Mouse (Mus musculus): ENCODE data around the gene Pik3r3.

Gene Pik3r3

DNA sequence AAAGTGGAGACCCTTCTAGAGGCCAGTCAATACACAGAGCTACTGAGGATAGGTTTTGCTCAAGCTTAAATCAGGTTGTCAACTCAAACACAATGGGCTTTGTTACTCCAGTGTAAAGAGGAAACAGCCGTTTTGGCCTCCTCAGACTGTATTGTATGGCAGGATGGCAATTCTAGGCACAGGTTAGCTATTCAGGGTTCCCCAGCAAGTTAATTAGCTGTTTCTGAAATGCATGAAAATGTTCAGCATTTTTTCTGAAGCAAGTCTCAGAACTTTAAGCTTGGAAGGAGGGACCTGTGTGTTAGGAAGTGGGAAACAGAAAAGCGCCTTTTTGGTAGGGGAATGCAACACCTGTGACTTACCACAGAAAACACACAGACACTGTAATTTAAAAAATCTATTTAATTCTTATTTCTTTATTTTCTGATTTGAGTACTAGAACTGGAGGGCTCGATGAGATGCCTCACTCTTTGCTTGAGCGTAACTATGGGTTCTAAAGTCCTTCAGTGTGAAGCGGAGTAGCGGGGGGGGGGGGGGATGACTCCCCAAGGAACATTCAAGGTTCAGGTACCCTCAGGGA, 1.3 kb upstream of the Pik3r3 start:
- DNase-seq (ENCODE audit: low read depth), result no peak

GRCm38 (mm10) chr4:116220780-116221139, 658 bp upstream of the Pik3r3 start:
- DNase-seq (ENCODE audit: low read depth), result no peak

DNA sequence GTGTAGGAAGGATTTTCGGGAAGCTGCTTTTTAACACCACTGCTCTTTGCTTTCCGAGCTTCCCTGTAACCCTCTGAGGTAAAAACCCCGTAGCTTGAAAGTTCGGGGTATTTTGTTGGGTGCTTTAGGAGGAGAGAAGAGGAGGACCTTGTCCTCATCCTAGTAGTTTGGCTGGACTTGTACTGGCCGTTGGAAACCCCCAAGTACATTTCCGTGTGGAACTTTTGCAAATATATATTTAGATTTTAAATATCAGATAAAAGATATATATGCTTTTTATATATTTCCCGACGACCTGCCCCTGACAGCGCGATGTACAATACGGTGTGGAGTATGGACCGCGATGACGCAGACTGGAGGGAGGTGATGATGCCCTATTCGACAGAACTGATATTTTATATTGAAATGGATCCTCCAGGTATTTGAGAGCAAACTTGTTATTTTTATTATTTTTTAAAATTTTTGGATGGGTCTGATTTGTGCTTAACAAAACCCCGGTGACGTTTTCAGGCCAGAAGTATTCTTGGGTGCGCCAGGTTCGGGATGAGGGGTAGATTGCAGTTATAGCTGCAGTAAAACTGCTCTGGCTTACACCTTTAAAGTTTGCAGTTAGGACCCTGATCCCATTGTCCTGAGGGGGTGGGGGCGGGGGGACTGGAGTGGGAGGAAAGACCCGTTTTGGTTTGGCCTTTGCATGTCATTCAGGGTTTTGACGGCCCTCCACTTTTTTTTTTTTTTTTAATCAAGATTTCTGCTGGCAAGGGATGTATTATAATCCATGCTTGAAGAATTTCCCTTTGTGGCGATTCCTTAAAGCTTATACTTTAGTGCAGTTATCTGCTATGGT, 801 bp downstream of the Pik3r3 start:
- DNase-seq (ENCODE audit: low read depth), result peak; percentile 45

- DNase-seq (ENCODE audit: low read depth), result peak; percentile 22
These were observed 1.4 kb downstream of the Pik3r3 start for GRCm38 (mm10) chr4:116222843-116223119.

GRCm38 (mm10) chr4:116243377-116243776, 22.0 kb downstream of the Pik3r3 start:
- DNase-seq (ENCODE audit: low read depth), result no peak

GRCm38 (mm10) chr4:116244240-116244639, 22.8 kb downstream of the Pik3r3 start:
- DNase-seq (ENCODE audit: low read depth), result no peak

DNA sequence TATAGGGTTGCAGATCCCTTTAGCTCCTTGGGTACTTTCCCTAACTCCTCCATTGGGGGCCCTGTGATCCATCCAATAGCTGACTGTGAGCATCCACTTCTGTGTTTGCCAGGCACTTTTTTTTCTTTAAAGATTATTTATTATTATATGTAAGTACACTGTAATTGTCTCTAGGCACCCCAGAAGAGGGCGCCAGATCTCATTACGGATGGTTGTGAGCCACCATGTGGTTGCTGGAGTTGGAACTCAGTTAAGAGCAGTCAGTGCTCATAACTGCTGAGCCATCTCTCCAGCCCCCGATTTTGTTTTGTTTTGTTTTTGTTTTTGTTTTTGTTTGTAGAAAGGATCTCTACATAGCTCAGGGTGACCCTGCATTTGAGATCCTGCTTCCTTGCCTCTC, 24.5 kb downstream of the Pik3r3 start:
- peak; percentile 71 for DNase-seq (ENCODE audit: low read depth)

DNA sequence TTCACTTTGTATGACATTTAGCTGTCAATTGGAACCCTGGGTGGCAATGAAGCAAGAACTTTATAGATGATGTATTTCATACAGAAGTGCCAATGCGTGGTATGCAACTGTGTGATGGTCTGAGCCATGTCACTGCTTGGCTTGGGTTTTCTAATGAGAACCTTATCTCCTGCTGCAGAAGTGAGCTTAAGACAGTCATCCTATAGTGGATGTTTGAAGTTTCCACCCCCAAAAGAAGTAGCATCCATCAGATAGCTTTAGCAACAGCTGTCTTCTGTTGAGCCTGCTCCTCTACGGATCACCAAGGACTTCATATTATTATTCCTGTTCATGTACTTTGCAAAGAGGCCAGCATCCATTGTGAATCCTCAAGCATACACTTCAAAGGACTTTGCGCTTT, 28.6 kb downstream of the Pik3r3 start:
- DNase-seq (ENCODE audit: low read depth), result no peak

DNA sequence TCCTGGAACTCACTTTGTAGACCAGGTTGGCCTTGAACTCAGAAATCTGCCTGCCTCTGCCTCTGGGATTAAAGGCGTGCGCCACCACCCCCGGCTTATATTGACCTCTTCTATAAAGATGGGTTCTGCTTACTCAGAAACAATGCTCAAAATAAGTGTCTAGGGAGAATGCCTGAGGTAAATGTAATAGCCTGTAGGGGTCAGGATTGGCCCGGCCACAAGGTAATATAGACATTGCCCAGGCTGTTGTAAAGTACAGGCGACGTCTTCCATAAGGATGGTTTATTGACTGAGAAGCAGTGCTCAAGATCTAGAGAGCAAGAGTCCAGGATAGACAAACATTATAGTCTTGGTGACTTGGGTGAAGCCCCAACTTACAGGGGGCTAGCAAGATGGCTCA, 46.8 kb downstream of the Pik3r3 start:
- DNase-seq (ENCODE audit: low read depth), result peak; percentile 36

DNA sequence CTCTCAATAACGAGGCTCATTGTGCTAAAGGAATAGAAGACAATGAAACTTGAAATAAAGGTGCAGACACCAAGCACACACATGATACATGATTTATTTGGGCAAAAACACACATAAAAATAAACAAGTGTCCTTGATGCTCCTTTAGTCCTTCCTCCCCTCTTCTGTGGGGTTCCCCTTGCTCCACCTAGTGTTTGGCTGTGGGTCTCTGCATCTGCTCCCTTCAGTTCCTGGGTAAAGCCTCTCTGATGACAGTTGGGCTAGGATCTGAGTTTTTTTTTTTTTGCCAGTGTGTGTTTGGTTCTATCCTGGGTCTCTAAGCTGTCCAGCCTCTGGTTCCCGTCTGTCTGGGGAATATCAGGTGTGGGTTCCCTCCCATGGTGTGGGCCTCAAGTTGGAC, 60.8 kb downstream of the Pik3r3 start:
- peak; percentile 26 for DNase-seq (ENCODE audit: low read depth)

DNA sequence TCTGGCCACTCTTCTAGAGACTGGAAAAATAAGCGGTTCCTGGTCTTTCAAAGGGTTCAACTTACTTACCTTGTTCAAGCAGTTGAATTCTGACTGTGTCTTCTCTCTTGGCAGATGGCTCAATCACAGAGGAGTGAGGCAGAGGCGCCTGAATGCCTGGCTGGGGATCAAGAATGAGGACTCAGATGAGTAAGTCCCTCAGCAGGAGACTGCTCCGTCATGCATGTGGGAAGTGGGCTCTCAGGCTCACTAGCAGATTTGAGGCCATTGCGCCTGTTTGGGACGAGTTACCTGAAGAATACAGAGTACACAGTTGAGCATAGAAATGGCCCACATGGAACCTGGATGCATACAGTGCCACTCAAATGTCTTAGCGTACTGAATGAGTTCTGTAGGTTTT, 70.1 kb downstream of the Pik3r3 start:
- peak; percentile 89 for DNase-seq (ENCODE audit: low read depth)

- DNase-seq (ENCODE audit: low read depth), result no peak
These were observed 71.9 kb downstream of the Pik3r3 start for GRCm38 (mm10) chr4:116293296-116293695.

GRCm38 (mm10) chr4:116300878-116301355, 79.5 kb downstream of the Pik3r3 start:
- peak; percentile 97 for DNase-seq (ENCODE audit: low read depth)

DNA sequence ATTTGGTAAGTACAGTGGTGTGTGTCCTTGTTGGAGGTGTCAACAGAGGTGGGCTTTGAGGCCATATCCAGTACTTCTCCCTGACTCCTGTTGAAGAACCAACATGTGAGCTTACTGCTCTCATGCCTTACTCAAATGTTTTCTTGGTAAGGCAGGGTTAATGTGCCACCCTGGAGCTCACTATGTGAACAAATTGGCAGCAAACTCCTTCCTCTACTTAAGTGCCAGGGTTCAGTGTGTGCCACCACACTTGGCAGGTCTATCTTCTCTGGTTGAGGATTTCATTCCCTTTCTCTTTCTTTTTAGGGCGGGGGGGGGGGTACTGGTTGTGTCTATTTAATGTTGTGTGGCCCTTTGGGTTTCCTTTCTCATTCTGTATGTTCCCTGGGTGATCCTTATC, 83.1 kb downstream of the Pik3r3 start:
- DNase-seq (ENCODE audit: low read depth), result no peak

GRCm38 (mm10) chr4:116317575-116317974, 96.2 kb downstream of the Pik3r3 start:
- DNase-seq (ENCODE audit: low read depth), result no peak

DNA sequence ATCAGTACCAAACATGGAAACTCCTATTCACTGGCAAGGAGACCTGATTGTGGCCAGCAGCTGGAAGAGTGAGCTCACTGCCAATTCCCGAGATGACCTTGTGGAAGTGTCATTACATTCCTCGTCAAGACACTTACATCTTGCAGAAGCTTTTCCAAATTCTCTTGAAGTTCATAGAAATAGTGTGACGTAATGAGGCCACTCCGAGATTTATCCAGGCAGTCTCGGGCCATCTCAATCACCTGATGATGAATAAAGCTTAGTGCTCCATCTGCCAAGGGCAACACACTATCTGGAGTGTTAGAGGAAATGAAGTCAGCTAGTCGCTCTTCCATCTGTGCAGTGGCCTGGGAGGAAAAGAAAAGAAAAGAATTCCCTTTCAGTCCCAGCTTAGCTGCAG, 100.7 kb downstream of the Pik3r3 start:
- no peak for DNase-seq (ENCODE audit: low read depth)

DNA sequence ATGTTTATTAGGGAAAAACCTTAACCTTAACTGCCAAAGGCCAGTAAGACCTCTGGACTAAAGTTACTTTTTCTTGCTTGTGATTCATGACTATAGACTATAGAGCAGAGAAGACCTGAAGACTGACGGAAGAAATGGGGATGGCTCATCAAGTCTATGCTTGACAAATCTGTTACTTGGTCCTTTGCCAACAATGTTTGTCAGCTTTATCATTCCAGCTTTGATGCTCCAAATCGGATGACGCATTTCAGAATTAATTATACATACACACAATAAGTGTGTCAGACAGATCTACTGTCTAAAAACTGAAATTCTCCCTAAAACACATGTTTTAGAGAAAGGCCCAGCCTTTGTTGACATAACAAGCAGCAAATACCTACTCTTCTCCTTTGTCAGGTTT, 107.8 kb downstream of the Pik3r3 start:
- no peak for DNase-seq (ENCODE audit: low read depth)

DNA sequence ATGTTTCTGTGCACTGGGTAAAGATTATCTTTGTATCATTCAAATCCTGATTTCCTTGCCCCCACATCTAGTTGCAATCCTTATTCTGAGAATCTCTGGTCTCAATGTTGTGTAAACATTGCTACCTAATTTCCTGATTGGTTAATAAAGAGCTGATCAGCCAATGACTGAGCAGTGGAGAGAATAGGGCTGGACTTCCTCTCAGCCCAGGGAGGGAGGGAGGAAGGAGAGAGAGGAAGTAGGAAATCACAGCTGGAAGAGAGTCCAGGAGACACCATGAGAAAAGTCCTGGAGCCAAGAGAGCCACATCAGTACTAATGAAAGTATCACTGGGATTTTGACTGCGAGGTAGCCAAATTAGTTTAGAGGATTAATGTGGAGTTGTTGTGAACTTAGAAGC, 114.9 kb downstream of the Pik3r3 start:
- no peak for DNase-seq (ENCODE audit: low read depth)

- DNase-seq (ENCODE audit: low read depth), result peak; percentile 90
These were observed 120.7 kb downstream of the Pik3r3 start for GRCm38 (mm10) chr4:116342119-116342518.

- peak; percentile 20 for DNase-seq (ENCODE audit: low read depth)
These were observed 131.1 kb downstream of the Pik3r3 start for GRCm38 (mm10) chr4:116352496-116352895.

Measured in NIH3T3 (cell line).